Mouse (Mus musculus): ENCODE measurements around the gene Olfr1442.
"Not testable (repeated sequence)": the region's sequence is repeated elsewhere in the genome, so short reads cannot be mapped to it uniquely, and the experiment has no call there.

The Olfr1442 gene

DNA sequence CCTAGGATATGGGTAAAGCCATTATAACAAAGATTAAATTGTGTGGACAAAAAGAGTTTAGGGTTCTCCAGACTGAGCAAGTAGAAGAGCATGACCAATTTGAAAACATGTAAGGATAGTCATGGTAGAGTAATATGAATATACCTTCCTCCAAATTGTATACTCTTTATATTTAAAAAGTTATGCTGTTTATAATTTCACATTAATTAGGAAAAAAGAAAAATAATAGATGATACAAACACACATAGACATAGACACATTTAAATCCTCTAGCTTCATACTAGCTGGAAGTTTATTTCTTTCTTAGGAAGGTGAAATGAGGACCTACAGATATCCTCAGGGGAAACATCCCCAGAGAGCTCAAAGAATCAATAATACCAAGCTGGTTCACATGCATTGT lies at the start of gene Olfr1442:
TSS of gene Olfr1442 (plus strand) at position 301 of the 400 bp plus-strand sequence.
- no peak for DNase-seq

DNA sequence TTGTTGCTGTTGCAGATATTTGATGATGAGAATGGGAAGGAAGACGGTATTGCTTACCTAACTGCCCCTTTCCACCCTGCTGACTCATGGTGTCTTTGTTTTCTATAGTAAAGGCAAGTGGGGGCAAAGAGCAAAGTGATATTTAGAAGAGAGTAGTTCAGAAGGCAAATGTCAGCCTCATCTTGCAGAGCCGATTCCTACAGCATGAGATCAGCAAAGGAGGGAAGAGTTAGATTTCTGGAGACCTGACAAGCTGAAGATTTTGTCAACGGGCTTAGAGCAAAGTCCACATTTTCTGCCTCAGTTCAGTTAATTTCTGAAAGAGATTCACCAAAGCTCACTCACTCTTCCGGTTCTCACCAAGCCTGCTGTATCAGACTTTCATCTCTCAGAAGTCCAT lies 37.1 kb upstream of the Olfr1442 start, which contains the start of gene Glyat:
TSS of gene Glyat (plus strand) at position 133 of the 400 bp plus-strand sequence.
- no peak for DNase-seq

DNA sequence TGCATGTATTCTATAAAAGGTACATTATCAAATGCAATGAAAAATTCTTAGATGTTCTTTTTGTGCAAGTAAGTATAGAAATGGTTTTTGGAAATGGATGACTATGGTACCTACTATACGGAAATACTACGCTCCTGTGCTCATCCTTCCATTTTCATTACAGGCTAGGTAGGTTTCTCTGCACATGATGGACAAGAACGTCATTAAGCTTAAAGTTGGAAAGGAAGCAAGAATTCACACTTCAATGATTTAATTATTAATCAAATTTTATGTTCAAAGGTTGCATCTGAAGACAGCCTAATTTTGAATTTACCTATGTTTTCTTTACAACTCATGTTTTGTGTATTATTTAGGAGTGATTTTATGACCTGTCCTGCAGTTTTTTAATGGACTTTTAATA lies 36.0 kb upstream of the Olfr1442 start:
- DNase-seq, result no peak

DNA sequence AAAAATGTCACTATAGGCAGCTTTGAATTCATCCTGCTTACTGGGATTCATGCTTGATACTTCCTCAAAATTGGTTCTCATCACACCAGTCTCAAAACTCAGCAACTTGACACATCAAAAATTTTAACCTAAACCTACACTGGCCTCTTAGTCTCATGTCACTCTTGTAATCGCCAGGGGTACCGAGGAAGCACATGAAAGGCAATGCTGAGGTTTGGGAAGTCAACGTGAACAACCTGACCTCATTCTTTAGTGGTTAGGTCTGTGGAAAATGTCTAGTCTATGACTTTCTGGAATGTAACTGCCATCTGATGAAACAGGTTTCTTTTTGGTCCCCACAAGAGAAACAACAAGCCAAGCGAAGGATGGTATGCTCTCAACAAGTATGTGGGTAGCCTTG lies 35.3 kb upstream of the Olfr1442 start:
- DNase-seq, result no peak

DNA sequence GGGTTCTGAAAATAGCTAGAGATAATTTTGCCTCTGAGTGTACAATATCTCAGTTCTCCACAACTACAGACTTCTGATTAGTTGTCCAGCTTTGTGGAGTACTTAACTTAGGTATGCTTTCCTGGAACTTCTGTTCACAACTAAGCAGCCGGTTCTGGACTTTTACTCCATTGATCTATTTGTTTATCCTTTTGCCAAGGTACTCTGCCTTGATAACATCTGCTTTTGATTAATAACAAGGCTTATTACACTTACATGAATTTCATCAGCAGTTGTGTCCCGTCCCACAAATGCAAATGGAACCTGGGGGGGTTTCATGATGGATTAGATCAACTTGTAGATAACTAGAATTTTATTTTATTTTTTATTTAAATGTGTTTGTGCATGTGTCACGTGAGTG lies 33.4 kb upstream of the Olfr1442 start:
- no peak for DNase-seq

DNA sequence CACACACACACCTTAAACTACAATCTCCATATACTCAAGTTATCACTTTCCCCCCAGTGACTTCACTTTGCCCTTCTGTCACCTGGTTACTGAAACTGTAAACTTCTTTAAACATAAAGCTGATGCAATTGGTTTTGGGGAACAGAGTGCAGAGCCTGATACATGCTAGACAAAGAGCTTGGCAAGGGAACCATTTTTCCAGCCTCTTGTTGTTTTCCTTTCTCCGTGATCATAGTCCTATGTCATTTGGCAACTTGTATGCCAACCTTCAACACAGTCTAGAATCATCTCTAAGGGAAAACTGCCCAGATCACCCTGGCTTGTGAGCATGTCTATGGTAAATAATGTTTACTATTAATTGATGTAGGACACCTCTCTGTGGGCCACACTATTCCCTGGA lies 32.2 kb upstream of the Olfr1442 start:
- no peak for DNase-seq

DNA sequence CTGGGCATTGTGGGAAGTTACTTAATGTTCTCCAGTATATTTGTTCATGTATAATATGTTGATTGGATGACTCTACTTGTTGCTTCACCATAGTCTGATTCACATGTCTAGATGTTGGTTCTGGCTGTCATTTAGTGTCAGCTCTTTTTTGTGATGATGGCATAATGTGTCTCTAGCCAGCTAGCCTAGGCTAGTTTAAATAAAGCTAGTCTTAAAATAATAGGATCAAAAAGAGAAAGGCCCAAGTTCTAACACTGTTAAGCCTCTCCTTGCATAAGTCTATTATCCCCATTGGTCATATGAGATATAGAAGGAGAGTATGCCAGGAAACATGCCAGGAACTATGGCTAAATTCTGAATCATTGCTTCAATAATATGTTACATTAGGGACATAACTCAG lies 20.7 kb upstream of the Olfr1442 start:
- no peak for DNase-seq

DNA sequence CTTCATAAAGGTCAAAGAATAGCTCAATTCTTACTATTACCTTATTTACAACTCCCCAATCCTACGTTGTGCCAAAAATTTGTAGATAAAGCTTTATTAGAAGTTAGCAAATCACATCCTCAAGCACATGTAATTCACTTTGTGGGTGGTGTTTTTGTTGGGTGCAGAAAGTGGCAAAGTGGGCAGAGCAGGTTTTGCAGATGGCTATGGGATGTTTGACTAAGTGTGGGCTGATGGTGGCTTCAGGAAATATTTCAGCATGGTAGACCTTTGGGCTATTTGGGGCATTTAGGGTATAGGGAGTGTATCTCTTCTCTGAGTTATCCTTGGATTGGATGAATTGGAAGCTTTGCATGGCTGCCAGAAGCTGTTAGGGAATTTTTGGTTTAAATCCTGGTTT lies 4.1 kb upstream of the Olfr1442 start:
- no peak for DNase-seq

DNA sequence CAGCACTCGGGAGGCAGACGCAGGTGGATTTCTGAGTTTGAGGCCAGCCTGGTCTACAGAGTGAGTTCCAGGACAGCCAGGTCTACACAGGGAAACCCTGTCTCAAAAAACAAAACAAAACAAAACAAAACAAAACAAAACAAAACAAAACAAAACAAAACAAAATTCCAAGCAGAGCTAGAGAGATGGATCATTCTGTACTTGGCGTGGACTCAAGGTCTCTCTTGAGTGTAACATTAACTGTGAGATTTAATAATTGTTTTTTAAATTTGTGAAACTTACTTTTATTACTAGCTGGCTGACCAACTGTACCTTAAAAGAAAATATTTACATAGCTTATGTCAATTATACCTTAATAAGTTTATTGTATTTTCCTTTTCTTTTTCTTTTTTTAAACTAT lies 1.6 kb upstream of the Olfr1442 start:
- not testable (repeated sequence) for DNase-seq

DNA sequence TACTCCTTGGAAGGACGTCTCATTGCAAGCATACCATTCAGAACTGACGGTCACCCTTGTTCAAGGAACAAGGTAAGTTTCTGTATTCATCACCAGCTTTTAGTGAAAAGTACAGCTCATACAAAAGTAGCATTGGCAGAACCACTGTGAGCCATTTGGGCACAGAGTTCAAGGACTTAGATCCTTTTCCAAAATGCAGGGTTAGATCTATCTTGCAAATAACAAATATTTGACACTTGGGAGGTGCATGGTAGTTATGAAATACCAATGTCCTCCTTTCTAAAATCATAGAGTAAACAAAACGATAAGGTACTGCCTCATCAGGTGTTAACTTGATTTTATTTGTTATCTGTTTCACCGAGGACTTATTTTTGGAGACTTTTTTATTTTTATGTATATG lies 812 bp downstream of the Olfr1442 start:
- DNase-seq, result no peak

DNA sequence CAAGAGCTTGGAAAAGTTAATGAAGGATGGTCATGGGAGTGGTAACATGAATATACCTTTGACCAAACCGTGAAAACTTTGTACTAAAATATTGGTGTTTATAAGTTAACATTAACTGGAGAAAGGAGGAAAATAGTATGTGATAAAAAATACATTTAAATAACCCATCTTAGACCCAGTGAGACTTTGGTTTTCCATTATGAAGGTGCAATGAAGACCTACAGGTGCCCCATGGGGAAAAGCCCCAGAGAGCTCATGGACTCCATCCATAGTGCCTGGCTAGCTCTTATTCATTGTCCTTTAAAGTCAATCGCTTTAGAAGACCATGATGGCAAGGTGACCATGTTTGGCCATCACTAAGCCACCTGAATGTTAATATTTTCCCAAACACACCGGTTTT lies 7.6 kb downstream of the Olfr1442 start, which contains the start of gene Olfr1443:
TSS of gene Olfr1443 (plus strand) at position 301 of the 400 bp plus-strand sequence.
- no peak for DNase-seq

DNA sequence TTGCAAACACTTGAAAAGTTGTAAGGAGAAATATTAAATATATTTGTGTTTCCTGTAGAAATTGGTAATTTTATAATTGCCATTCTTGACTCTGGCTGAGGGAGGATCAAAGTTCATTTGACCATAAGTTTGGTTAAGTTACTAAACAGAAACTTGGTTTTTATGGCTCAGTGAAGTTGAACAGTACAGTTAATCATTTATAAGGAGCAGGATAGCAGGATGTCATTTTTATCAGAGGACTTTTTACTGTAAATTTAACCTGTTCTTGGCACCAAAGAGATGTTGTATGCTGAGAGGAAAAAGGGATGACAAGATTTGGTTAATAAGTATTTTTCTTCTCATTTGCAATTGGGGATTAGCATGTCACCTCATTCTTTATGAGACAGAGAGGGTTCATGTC lies 14.4 kb downstream of the Olfr1442 start:
- DNase-seq, result no peak

DNA sequence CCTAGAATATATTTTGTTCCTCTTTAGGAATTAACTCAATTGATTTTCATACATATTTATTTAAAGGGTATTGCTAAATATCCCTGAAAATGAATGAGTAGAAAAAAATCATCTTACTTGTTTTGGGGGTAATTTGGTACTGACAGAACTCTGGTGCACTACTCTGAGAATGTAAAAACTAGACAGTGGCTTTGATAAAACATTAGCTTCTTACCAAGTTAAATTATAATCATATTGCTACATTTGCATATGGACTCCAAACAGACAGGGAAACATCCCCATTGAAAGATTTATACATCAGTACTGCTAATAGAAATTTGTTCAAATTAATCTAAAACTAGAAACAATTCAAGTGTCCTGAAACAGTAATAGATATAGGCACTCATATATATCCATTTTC lies 15.0 kb downstream of the Olfr1442 start:
- DNase-seq, result no peak

DNA sequence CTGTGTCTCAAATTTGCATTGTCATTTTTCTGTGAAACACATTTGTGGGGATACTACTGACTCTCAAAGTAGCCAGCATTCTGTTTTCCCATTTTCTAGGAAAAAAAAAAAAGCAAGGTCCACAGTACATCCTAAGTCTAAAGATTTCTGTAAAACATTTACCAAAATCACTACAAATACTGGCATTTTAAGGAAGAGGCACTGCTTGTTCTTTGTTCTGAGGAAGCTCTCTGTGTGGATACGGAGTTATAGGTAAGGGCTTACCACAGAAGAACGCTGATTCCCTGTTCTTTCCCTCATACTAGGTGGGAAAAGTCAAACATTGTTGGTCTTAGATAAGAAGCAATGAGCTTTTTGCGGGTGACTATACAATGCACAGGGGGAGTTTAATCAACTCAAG lies 25.4 kb downstream of the Olfr1442 start, which contains the start of gene Keg1:
TSS of gene Keg1 (plus strand) at position 197 of the 400 bp plus-strand sequence.
- no peak for DNase-seq

DNA sequence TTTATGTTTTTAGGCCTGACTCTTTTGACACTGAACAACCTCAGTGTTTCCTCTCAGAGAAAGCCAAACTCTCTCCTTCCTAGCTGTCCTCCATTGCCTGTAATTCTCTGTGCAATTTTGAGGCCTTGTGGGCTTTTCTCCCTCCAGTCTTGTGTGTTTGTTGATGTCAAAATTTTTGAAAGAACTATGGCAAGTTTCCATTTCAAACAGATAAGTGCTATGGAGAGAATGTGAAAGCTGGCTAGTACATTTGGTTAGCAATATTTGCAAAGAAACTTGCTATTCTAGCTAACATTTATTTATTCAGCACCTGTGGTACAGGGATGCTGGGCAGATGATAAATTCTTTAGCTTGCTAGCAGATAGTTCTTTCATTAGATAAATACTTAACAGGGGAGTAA lies 26.0 kb downstream of the Olfr1442 start:
- no peak for DNase-seq

DNA sequence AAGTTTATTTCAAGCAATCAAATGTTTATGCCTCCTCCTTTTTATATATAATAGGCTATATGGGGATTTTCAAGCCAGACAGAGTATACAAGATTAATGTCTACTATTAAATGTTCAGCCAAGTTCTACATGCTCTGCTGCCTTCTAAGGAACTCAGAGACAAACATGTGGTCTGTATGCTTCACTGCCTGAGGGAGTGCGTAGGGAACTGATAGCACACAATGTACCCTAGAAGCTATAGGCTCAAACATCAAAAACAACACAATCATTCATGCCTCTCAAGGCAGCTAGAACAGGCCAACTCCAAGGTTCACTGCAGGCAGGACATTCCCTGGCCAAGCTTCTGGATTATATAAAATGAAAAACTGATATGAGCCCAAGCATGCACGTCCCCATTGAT lies 38.2 kb downstream of the Olfr1442 start:
- DNase-seq, result no peak

DNA sequence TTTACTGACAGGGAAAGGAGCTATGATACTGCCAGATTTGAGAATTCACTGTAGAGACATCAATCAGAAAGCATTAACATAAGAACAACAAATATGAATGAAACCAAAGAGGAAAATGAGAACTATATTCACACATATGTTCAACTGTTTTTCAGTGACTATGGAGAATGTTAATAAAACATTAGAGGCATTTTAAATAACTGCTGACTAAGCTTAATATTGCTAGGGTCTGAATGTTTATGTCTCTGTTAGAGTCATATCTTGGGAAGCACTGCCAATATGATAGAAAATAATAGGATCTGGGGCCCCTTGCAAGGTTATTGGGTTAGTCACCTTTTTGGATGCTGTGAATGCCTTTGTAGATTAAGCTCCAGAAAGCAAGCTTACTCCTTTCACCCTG lies 38.7 kb downstream of the Olfr1442 start:
- DNase-seq, result no peak

DNA sequence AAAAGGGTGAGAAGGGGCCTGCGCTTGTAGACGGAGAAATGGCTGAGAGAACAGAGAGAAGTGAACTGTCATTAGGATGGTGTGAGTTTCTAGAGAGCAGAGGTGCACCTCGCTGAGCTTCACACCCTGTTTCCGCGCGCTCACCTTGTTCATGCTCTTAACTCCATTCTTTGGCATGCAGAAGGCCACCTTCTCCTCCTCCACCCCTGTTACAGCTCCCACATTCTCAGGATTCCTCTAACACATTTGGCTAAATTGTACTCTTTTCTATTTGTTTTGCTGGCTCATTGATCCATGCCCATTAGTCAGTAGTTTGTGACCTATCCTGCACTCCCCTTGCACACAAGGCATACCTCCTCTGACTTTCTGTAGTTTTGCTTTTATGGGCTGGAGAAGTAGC lies 49.0 kb downstream of the Olfr1442 start:
- no peak for DNase-seq

DNA sequence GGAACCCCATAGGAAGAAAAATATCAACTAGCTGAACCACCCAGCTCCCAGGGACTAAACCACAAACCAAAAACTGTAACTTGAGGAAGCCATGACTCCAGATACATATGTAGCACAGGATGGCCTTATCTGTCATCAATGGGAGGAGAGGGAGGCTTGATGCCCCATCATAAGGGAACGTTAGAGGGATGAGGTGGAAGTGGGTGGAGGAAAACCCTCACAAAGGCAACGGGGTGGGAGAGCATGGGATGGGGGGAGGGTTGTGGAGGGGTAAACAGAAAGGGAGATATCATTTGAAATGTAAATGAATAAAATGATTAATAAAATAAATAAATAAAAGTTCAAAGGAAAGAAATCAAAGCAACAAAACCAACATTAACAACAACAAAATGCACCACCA lies 50.2 kb downstream of the Olfr1442 start:
- DNase-seq, result no peak

DNA sequence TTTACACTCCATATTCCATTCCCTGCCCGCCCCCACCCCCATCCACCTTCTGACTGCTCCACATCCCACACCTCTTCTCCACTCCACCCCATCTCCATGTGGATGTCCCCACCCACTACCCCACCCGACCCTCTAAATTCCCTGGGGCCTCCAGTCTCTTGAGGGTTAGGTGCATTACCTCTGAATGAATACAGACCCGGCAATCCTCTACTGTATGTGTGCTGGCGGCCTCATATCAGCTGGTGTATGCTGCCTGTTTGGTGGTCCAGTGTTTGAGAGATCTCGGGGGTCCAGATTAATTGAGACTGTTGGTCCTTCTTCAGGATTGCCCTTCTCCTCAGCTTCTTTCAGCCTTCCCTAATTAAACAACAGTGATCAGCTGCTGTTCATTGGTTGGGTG lies 50.7 kb downstream of the Olfr1442 start:
- not testable (repeated sequence) for DNase-seq

DNA sequence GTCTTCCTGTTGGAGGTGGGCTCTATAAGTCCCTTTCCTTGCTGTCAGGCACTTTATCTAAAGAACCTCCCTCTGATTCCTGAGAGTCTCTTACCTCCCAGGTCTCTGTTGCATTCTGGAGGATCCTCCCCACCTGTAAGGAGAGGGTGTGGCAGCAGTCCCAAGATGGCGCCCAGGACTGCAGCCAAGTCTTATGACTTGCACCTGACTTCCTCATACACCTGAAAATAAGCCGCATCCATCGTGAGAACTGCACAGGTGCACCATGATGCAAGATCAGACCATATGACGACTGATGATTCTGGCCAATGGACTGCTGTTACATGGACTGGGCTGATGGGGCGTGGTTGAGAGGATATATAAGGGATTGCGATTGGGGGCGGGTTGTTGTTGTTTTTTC lies 51.4 kb downstream of the Olfr1442 start:
- not testable (repeated sequence) for DNase-seq

DNA sequence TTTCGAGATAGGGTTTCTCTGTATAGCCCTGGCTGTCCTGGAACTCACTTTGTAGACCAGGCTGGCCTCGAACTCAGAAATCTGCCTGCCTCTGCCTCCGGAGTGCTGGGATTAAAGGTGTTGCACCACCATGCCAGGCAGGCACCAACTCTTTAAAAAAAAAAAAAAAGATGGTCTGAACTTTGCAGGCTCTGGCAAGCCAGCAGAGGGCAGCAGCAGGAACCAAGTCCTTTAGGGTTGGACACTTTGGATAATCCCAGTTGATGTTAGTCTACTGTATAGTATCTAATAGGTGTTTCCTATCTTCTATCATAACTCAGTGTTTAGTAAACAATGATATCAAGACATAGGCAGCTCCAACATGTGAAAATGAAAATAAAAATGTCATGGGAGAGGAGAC lies 52.1 kb downstream of the Olfr1442 start:
- peak; percentile 8 for DNase-seq

DNA sequence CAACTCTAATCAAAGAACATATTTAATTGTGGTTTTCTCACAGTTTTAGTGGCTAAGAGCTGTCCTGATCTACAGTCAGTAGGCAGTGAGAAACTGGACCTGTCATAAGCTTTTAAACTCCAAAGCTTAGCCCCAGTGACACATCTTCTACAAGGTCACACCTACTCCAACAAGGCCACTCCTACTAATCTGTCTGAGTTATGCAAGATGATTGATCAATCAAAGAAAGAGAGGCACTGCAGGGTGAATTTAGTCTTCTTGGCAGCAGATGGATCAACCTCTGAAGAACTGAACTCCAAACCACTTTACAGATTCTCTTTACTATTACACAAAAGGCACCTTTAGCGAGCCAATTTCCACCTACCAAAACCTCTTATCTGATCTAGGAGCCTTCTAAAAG lies 55.6 kb downstream of the Olfr1442 start:
- no peak for DNase-seq

Data from cerebellum, adult 11-12 months (tissue).